Mouse (Mus musculus): ENCODE results near the gene Agap1. TPM values are rescaled to one million over a fixed set of nuclear protein-coding genes. Genes with fewer than 3 reads are reported as not detected.

The Agap1 gene
- polyA plus RNA-seq, 1 experiment from 2014 or later, result 23.1 TPM

DNA sequence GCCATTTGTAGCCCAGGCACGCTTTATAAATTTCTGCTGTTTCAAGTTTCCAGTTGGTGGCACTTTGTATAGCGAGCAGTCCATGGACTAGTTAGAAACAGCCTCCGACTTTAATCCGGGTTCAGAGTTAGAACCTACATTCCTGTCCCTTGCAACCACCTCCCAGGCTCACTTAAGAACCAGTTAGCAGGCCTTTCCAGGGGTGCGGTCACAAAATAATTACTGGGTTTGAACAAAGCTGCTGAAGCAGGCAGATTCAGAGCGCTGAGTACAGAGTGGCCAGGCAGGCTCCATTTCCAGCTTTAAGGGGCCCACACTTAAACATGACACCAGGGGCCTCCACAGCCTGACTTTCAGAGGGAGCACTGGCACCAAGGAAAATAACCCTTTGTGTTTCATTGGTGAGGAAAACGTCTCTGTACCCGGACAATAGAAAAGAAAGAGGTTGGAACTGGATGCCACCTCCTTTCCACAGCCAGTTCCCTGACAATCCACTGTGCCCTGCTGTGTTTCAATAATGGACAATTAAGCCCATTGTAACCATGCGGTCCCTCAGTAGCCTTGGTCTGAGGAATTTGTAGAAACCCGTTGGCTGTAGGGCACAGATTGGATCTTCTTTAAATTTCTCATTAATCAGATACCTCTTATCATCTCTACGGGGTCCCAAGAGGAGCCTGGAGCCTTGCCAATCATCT lies 24.5 kb upstream of the Agap1 start:
- H3K9me3 ChIP-seq, result peaks cover 8% of the 10 kb centered on the region; the same call in 1 of the 2 replicates
- H3K4me2 ChIP-seq, result no peak overlapping the region
- no peak overlapping the region for H3K4me3 ChIP-seq (replicated peaks)
- no peak for ATAC-seq (ENCODE audit: insufficient number of reproducible peaks, insufficient read depth, low FRiP score, low TSS enrichment, low read depth)
- H3K27ac ChIP-seq, result no peak overlapping the region
- 83% methylated on average over 11 of the region's 11 CpGs for WGBS
- no peaks in the 10 kb centered on the region for H3K27me3 ChIP-seq
- H3K9ac ChIP-seq (replicated peaks), result no peak overlapping the region
- no peaks in the 10 kb centered on the region for H3K4me1 ChIP-seq (replicated peaks)
- no peaks in the 10 kb centered on the region for H3K36me3 ChIP-seq

DNA sequence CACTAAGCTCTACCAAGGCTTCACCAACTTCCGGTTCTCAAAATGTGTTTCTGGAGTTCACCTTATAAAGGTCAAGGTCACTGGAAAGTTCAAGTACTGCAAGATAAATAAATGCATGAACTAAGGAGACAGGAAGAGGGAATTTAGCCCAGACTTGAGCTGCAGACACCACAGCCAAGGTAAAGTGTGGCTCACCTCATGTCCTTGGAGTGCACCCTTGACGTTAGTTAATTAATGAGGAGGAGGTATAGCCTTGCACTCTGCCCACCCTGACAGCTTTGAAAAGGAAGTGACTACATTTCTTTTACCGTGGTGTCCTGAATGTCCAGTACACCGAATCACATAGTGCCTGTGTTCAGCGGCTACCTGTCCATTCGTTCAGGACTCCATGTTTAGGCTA lies 15.3 kb upstream of the Agap1 start:
- no peak overlapping the region for H3K4me2 ChIP-seq
- H3K9me3 ChIP-seq, result no peaks in the 10 kb centered on the region
- H3K27ac ChIP-seq, result no peak overlapping the region
- H3K9ac ChIP-seq (replicated peaks), result no peak overlapping the region
- no peaks in the 10 kb centered on the region for H3K27me3 ChIP-seq
- 67% methylated on average over 6 of the region's 6 CpGs for WGBS
- H3K4me3 ChIP-seq (replicated peaks), result no peak overlapping the region
- H3K4me1 ChIP-seq (replicated peaks), result peaks cover 19% of the 10 kb centered on the region; the same call in 1 of the 2 replicates
- ATAC-seq (ENCODE audit: insufficient number of reproducible peaks, insufficient read depth, low FRiP score, low TSS enrichment, low read depth), result no peak
- no peaks in the 10 kb centered on the region for H3K36me3 ChIP-seq

DNA sequence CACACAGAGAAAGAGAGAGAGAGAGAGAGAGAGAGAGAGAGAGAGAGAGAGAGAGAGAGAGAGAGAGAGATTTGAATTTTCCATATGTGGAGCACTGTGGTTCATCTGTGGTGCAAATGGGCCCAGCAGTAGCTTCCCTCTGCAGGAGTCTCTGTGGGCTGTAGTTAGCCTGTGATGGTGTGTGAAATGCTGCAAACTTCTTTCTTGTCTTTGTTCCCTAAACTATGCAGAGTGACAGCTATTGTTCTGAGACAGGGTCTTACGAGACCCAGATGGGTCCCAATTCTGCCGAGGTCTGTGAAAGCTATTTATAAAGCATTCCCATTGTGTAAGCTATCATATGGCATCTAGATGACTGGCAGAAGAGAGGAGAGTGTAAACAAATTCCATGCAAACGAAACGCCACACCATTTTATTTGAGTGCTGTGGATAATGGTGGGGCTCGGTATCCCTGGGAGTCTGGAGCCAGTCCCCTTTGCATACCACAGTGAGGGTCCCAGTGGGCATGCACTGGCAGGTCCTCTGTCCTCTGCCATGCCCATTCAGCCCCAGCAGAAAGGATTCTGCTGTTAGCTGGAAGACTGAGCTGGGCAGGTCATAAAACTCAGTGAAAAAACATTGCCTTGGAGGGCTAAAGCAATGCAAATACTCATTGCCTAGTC lies 13.2 kb upstream of the Agap1 start:
- H3K27ac ChIP-seq, result no peak overlapping the region
- H3K36me3 ChIP-seq, result no peaks in the 10 kb centered on the region
- no peak for ATAC-seq (ENCODE audit: insufficient number of reproducible peaks, insufficient read depth, low FRiP score, low TSS enrichment, low read depth)
- no peak overlapping the region for H3K4me2 ChIP-seq
- H3K4me1 ChIP-seq (replicated peaks), result peaks cover 19% of the 10 kb centered on the region; the same call in 1 of the 2 replicates
- no peak overlapping the region for H3K9ac ChIP-seq (replicated peaks)
- H3K27me3 ChIP-seq, result no peaks in the 10 kb centered on the region
- H3K4me3 ChIP-seq (replicated peaks), result no peak overlapping the region
- WGBS, result 40% methylated on average over 5 of the region's 5 CpGs
- H3K9me3 ChIP-seq, result no peaks in the 10 kb centered on the region

DNA sequence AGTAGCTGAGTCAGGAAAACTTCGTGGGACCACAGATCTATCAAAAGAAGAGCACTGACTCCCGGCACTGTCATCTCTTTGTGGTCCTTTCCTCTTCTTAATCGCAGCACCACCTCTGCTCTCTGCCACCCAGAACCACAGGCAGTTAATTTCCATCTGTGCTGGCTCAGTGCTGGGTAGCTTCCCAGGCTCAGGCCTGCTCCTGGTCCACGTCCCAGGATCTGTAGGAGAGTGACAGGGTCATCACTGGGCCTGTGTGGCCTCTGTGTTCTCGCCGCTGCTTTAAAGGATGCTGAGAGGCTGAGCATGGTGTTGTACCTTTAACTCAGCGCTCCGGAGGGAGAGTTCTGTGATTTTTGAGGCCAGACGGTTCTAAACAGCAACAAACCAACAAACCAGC lies 11.1 kb upstream of the Agap1 start:
- no peaks in the 10 kb centered on the region for H3K27me3 ChIP-seq
- 63% methylated on average over 9 of the region's 9 CpGs for WGBS
- H3K4me1 ChIP-seq (replicated peaks), result peaks cover 19% of the 10 kb centered on the region; the same call in 1 of the 2 replicates
- H3K9ac ChIP-seq (replicated peaks), result no peak overlapping the region
- no peak overlapping the region for H3K4me2 ChIP-seq
- no peaks in the 10 kb centered on the region for H3K9me3 ChIP-seq
- no peak overlapping the region for H3K27ac ChIP-seq
- H3K36me3 ChIP-seq, result no peaks in the 10 kb centered on the region
- H3K4me3 ChIP-seq (replicated peaks), result no peak overlapping the region
- ATAC-seq (ENCODE audit: insufficient number of reproducible peaks, insufficient read depth, low FRiP score, low TSS enrichment, low read depth), result no peak

DNA sequence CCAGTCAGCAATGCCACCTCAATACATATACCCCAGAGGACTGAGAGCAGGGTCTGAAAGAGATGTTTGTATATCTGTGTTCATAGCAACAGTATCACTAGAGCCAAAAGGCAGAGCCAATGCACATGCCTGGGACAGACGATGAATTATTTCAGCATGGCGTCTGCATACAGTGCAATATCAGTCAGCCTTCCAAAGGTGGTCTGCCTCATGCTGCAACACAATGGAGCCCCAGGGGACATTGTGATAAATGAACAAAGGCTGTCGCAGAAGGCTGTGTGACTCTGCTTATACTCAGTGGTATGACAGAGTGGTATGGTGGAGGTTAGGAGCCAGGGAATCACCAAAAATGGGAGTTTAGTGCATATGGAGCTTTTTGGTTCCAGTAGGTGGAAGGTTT lies 10.6 kb upstream of the Agap1 start:
- WGBS, result 77% methylated on average over 3 of the region's 3 CpGs
- peaks cover 19% of the 10 kb centered on the region; the same call in 1 of the 2 replicates for H3K4me1 ChIP-seq (replicated peaks)
- H3K4me3 ChIP-seq (replicated peaks), result no peak overlapping the region

DNA sequence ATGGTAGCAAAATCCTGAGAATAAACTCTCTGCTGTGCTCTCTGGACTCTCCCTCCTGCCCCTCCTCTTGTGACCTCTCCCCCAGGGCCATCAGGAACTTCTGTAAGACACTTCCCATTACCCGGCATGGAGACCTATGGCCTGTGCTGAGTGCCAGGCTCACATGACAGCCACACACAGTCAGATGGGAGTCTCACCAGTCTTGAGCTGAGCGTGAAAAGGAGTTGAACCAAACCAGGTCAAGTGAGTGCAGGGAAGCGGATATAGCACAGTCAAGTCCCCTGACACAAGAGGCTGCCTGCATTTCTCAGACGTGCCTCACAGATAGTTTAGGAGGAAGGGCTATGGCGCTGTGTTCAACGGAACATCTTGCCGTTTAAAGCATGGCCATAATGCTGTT lies 4.5 kb upstream of the Agap1 start:
- Histone ChIP-seq H3K27me3 (no peaks in the 10 kb centered on the region), H3K4me2 (no peak overlapping the region), H3K27ac (no peak overlapping the region), H3K36me3 (no peaks in the 10 kb centered on the region), H3K4me1 (replicated peaks) (peaks cover 6% of the 10 kb centered on the region), H3K4me3 (replicated peaks) (no peak overlapping the region), H3K9me3 (no peaks in the 10 kb centered on the region), H3K9ac (replicated peaks) (no peak overlapping the region)
- ATAC-seq (ENCODE audit: insufficient number of reproducible peaks, insufficient read depth, low FRiP score, low TSS enrichment, low read depth), result no peak
- 83% methylated on average over 7 of the region's 7 CpGs for WGBS

More for the DNA sequence above, 10.6 kb upstream of the Agap1 start:
- Histone ChIP-seq H3K4me2 (no peak overlapping the region), H3K27ac (no peak overlapping the region), H3K36me3 (no peaks in the 10 kb centered on the region), H3K27me3 (no peaks in the 10 kb centered on the region), H3K9ac (replicated peaks) (no peak overlapping the region), H3K9me3 (no peaks in the 10 kb centered on the region)
- ATAC-seq (ENCODE audit: insufficient number of reproducible peaks, insufficient read depth, low FRiP score, low TSS enrichment, low read depth), result no peak

DNA sequence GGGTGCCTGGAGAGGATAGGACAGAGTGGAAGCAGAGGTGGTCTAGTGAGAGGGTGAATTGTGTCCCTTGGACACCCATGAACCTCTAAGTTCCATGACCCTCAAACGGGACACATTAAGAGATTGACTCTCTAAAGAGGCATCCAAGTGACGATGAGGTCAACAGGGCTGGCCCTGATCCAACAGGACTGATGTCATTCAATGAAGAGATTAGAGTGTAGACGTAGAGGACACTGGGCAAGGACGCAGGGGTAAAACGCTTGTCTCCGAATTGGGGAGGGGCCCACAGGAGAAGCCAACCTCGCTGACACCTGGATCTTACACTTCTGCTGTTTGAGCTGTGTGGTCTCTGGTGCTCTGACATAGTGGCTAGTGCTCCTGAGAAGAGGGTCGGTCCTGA lies 2.5 kb upstream of the Agap1 start:
- Histone ChIP-seq H3K4me3 (replicated peaks) (no peak overlapping the region), H3K9me3 (no peaks in the 10 kb centered on the region), H3K9ac (replicated peaks) (no peak overlapping the region), H3K36me3 (no peaks in the 10 kb centered on the region), H3K4me1 (replicated peaks) (peaks cover 22% of the 10 kb centered on the region), H3K27me3 (no peaks in the 10 kb centered on the region), H3K4me2 (no peak overlapping the region), H3K27ac (no peak overlapping the region)
- no peak for ATAC-seq (ENCODE audit: insufficient number of reproducible peaks, insufficient read depth, low FRiP score, low TSS enrichment, low read depth)
- 86% methylated on average over 8 of the region's 8 CpGs for WGBS

DNA sequence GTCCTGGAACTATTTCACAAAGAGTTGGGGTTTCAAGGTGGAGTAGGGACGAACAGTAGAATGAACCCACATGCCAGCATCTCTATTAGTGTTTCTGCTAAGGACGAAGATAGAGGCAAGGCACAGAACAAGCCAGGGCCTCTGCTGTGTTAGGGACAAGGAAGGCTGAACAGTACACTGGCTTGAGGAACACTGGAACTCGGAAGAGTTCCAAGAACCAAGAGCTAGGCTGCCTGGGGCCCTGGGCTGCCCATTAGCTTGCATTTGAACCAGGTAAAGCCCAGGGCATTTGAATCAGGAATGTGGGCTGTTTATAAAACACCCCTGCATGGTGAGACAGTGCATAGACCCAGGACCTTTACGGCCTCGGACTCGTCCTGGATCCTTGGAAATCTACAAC lies 940 bp upstream of the Agap1 start:
- peak overlapping the region; percentile 98 for H3K4me2 ChIP-seq
- 37% methylated on average over 6 of the region's 6 CpGs for WGBS
- H3K9me3 ChIP-seq, result peaks cover 9% of the 10 kb centered on the region
- no peak; the same call in 1 of the 2 replicates for ATAC-seq (ENCODE audit: insufficient number of reproducible peaks, insufficient read depth, low FRiP score, low TSS enrichment, low read depth)
- peak overlapping the region; percentile 91 for H3K4me3 ChIP-seq (replicated peaks)
- peaks cover 9% of the 10 kb centered on the region for H3K36me3 ChIP-seq
- peak overlapping the region; percentile 91 for H3K9ac ChIP-seq (replicated peaks)
- peak overlapping the region; percentile 69; the same call in 1 of the 2 replicates for H3K27ac ChIP-seq
- H3K27me3 ChIP-seq, result no peaks in the 10 kb centered on the region
- H3K4me1 ChIP-seq (replicated peaks), result peaks cover 22% of the 10 kb centered on the region

DNA sequence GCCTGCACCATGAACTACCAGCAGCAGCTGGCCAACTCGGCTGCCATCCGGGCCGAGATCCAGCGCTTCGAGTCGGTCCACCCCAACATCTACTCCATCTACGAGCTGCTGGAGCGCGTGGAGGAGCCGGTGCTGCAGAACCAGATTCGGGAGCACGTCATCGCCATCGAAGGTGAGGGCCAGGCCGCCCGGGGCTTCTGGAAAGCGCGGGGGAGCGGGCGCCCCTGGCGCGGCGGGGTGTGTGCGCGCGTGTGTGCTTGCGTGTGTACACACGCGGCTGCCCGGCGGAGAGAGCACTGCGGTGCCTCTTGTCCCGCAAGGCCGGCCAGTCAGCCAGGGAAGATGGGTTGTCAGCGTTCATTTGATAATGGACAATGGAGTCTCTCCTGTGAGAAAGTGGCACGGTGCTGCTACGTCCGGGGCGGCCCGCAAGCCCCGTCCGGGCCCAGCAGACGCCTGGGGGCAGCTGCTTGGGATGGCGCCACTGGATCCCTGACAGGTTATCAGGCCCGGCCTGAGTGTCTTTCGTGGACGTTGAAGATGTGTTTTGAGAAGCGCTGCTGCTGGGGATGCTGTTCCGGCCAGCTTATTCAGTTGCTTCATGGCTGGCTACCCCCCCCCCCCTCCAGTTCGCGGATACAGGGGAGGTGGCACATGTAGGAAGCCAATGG lies 950 bp downstream of the Agap1 start:
- Histone ChIP-seq H3K4me3 (replicated peaks) (peak overlapping the region; percentile 91), H3K27ac (no peak overlapping the region), H3K9ac (replicated peaks) (peak overlapping the region; percentile 91), H3K27me3 (no peaks in the 10 kb centered on the region), H3K36me3 (peaks cover 9% of the 10 kb centered on the region), H3K4me2 (peak overlapping the region; percentile 98), H3K9me3 (peaks cover 11% of the 10 kb centered on the region), H3K4me1 (replicated peaks) (peaks cover 27% of the 10 kb centered on the region)
- 1% methylated on average over 51 of the region's 51 CpGs for WGBS
- ATAC-seq (ENCODE audit: insufficient number of reproducible peaks, insufficient read depth, low FRiP score, low TSS enrichment, low read depth), result no peak

DNA sequence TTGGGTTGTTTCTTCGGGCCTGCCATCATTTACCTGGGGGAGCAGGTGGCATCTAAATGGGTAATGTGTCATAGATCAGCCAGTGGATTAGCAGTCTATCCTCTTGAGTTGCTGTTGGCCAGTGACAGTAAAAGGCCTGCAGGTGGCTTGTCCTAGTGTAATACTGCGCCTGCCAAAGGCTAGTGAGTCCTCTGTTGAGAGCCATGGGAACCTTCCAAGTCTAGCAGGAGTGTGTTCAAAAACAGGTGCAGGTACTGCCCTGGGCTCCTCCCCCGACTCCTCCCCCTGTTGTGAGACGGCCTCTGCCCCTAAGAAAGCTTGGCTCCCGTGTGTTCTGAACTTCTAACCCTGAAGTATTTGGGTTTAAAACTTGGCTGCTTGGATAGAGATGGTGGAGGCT lies 1.9 kb downstream of the Agap1 start:
- 23% methylated on average over 5 of the region's 5 CpGs for WGBS
- Histone ChIP-seq H3K4me1 (replicated peaks) (peaks cover 36% of the 10 kb centered on the region), H3K4me2 (peak overlapping the region; percentile 98), H3K27me3 (no peaks in the 10 kb centered on the region), H3K27ac (no peak overlapping the region), H3K4me3 (replicated peaks) (peak overlapping the region; percentile 91), H3K9me3 (peaks cover 11% of the 10 kb centered on the region), H3K36me3 (peaks cover 9% of the 10 kb centered on the region), H3K9ac (replicated peaks) (peak overlapping the region; percentile 91)
- no peak for ATAC-seq (ENCODE audit: insufficient number of reproducible peaks, insufficient read depth, low FRiP score, low TSS enrichment, low read depth)
